Mouse (Mus musculus): Measurements from ENCODE around the gene Slc37a1. TPM values are rescaled to one million over a fixed set of nuclear protein-coding genes. Genes with fewer than 3 reads are reported as not detected.

Gene Slc37a1
- 80.9 TPM for total RNA-seq (2023)

GRCm38 (mm10) chr17:31286492-31286891, at the start of gene Slc37a1:
TSS of gene Slc37a1 (plus strand) at chr17:31286792.

GRCm38 (mm10) chr17:31276922-31277918, 9.4 kb upstream of the Slc37a1 start, which contains the start of gene Rsph1:
TSS of gene Rsph1 (minus strand) at chr17:31277383.

GRCm38 (mm10) chr17:31385671-31386665, 99.4 kb downstream of the Slc37a1 start, which contains the start of gene Pde9a:
TSS of gene Pde9a (plus strand) at chr17:31386210.

Other genes starting within 250 kb of the Slc37a1 start
- gene Abcg1, start 229.1 kb upstream of the Slc37a1 start, total RNA-seq (2023): 147 TPM
- not detected for gene Tff3, start 157.1 kb upstream of the Slc37a1 start, total RNA-seq (2023)
- not detected for gene Tff2, start 142.5 kb upstream of the Slc37a1 start, total RNA-seq (2023)
- not detected for gene Tff1, start 121.5 kb upstream of the Slc37a1 start, total RNA-seq (2023)
- 0.24 TPM for gene Tmprss3, start 87.8 kb upstream of the Slc37a1 start, total RNA-seq (2023)
- 88.2 TPM for gene Ubash3a, start 78.9 kb upstream of the Slc37a1 start, total RNA-seq (2023)
- gene Rsph1, start 9.4 kb upstream of the Slc37a1 start, total RNA-seq (2023): not detected
- gene Pde9a, start 99.4 kb downstream of the Slc37a1 start, total RNA-seq (2023): 2.4 TPM
- 46.6 TPM for gene Wdr4, start 233.2 kb downstream of the Slc37a1 start, total RNA-seq (2023)
- gene Ndufv3, start 233.3 kb downstream of the Slc37a1 start, total RNA-seq (2023): 108 TPM

Data from CD4-positive naive resting alpha-beta T cell, adult 57 days (primary cell).